Mouse (Mus musculus): ENCODE data around the gene Tfcp2l1. TPM values are rescaled to one million over a fixed set of nuclear protein-coding genes. Genes with fewer than 3 reads are reported as not detected.
A peak's percentile ranks its signal among the peaks of the same experiment; 100 is the strongest.

The Tfcp2l1 gene
- polyA plus RNA-seq, 1 experiment from 2014 or later = 0.62 TPM

DNA sequence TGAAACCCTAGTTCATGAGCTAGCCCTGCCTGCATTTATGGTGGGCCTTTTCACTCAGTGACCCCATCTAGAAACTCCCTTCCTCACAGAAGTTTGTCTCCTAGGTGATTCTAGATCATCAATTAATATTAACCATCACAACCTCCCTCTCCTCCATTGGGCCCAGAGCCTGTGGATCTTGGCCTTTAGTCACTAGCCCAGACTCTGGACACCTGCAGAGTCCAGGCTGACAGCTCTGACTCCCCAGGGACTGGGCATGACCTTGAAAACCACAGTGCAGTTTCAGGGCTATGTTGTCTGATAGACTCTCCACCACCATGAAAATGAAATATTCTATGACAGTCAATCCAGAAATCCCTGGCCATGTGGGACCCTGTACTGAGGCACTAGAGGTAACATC, 39.8 kb downstream of the Tfcp2l1 start:
- ATAC-seq (ENCODE audit: low FRiP score, low TSS enrichment) (no peak), DNase-seq (no peak)
- H3K27ac ChIP-seq (replicated peaks; ENCODE audit: low read depth, low read length) = no peak overlapping the region
- no peaks in the 10 kb centered on the region for H3K4me1 ChIP-seq (ENCODE audit: control insufficient read depth, insufficient read depth, low read length)
- no peaks in the 10 kb centered on the region for H3K9me3 ChIP-seq (ENCODE audit: control insufficient read depth, low read length)
- H3K27me3 ChIP-seq (ENCODE audit: control insufficient read depth, insufficient read depth, low read length) = no peaks in the 10 kb centered on the region
- H3K4me3 ChIP-seq (replicated peaks; ENCODE audit: low read depth, low read length) = no peak overlapping the region
- H3K9ac ChIP-seq (replicated peaks; ENCODE audit: low read length) = no peak overlapping the region
- no peak overlapping the region for H3K4me2 ChIP-seq (ENCODE audit: low read length)
- no peaks in the 10 kb centered on the region for H3K36me3 ChIP-seq (ENCODE audit: control insufficient read depth, insufficient read depth, low read length)

DNA sequence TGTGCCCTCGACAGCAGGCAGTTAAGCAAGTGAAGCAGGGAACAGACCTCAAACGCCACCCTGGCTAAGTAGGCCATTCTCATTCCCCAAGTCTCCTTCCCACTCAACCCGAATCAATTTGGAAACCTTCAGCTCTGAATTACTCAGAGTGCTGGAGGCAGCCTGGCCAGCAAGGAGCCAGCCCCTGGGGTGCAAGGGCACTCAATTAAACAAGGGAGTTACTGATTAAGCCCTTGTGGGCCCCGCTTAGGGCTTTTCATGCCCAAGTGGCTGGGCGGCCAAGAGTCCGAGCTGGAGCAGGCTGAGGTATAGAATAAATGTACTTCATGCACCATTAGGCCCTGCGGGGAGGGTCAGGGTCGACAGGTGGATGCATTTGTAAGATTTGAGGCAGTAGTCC, 44.5 kb downstream of the Tfcp2l1 start:
- no peak overlapping the region for H3K4me3 ChIP-seq (replicated peaks; ENCODE audit: low read depth, low read length)
- H3K4me2 ChIP-seq (ENCODE audit: low read length) = no peak overlapping the region
- H3K27me3 ChIP-seq (ENCODE audit: control insufficient read depth, insufficient read depth, low read length) = no peaks in the 10 kb centered on the region
- no peaks in the 10 kb centered on the region for H3K9me3 ChIP-seq (ENCODE audit: control insufficient read depth, low read length)
- 39% methylated on average over 8 of the region's 8 CpGs for WGBS
- H3K27ac ChIP-seq (replicated peaks; ENCODE audit: low read depth, low read length) = no peak overlapping the region
- H3K9ac ChIP-seq (replicated peaks; ENCODE audit: low read length) = no peak overlapping the region
- ATAC-seq (ENCODE audit: low FRiP score, low TSS enrichment) (no peak), DNase-seq (peak; percentile 9)
- no peaks in the 10 kb centered on the region for H3K4me1 ChIP-seq (ENCODE audit: control insufficient read depth, insufficient read depth, low read length)
- H3K36me3 ChIP-seq (ENCODE audit: control insufficient read depth, insufficient read depth, low read length) = no peaks in the 10 kb centered on the region

DNA sequence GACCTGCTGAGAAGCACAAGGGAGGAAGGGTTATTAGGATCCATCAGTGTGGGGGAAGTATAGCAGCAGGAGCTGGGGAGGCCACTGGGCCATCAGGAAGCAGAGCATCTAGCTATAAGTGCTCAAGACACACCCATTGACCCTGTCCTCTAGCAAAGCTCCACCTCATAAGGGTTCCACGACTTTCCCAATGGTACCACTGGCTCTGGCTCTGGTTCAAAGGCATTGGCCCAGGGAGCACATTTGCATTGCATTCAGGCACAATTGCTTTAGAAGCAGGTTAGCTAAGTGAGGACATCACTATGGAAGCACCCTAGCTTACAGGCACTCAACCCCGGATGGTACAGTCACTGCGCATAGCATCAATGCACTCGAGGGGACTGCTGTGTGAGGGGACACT, 46.4 kb downstream of the Tfcp2l1 start:
- no peaks in the 10 kb centered on the region for H3K4me1 ChIP-seq (ENCODE audit: control insufficient read depth, insufficient read depth, low read length)
- H3K27ac ChIP-seq (replicated peaks; ENCODE audit: low read depth, low read length) = no peak overlapping the region
- H3K4me3 ChIP-seq (replicated peaks; ENCODE audit: low read depth, low read length) = no peak overlapping the region
- ATAC-seq (ENCODE audit: low FRiP score, low TSS enrichment) (no peak), DNase-seq (no peak)
- no peaks in the 10 kb centered on the region for H3K36me3 ChIP-seq (ENCODE audit: control insufficient read depth, insufficient read depth, low read length)
- no peaks in the 10 kb centered on the region for H3K27me3 ChIP-seq (ENCODE audit: control insufficient read depth, insufficient read depth, low read length)
- H3K9ac ChIP-seq (replicated peaks; ENCODE audit: low read length) = no peak overlapping the region
- WGBS = 85% methylated on average over 4 of the region's 4 CpGs
- H3K9me3 ChIP-seq (ENCODE audit: control insufficient read depth, low read length) = no peaks in the 10 kb centered on the region
- no peak overlapping the region for H3K4me2 ChIP-seq (ENCODE audit: low read length)

DNA sequence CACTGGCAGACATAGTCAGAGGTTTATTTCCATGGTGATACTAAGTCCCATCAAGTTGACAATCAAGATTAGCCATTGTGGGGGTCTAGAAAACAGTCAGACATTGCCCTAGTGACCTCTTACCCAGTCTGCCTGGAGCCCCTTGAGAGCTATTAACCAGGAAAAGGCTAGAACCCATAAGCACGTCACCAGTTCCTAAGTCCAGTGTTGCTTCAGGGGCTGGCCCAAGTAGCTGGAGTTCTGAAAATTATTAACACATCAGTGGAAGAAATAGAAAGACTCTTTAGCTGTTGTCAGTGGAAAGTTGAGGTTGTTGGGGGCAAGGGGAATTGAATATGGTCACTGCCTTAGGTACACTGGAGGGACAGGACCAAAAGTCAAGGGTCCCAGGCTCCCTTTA, 54.2 kb downstream of the Tfcp2l1 start:
- Histone ChIP-seq H3K4me2 (ENCODE audit: low read length) (no peak overlapping the region), H3K36me3 (ENCODE audit: control insufficient read depth, insufficient read depth, low read length) (no peaks in the 10 kb centered on the region), H3K27me3 (ENCODE audit: control insufficient read depth, insufficient read depth, low read length) (no peaks in the 10 kb centered on the region), H3K9me3 (ENCODE audit: control insufficient read depth, low read length) (no peaks in the 10 kb centered on the region), H3K4me1 (ENCODE audit: control insufficient read depth, insufficient read depth, low read length) (no peaks in the 10 kb centered on the region), H3K9ac (replicated peaks; ENCODE audit: low read length) (no peak overlapping the region), H3K27ac (replicated peaks; ENCODE audit: low read depth, low read length) (no peak overlapping the region), H3K4me3 (replicated peaks; ENCODE audit: low read depth, low read length) (no peak overlapping the region)
- ATAC-seq (ENCODE audit: low FRiP score, low TSS enrichment) = no peak
- WGBS = 56% methylated on average over 1 of the region's 1 CpGs
- no peak for DNase-seq

DNA sequence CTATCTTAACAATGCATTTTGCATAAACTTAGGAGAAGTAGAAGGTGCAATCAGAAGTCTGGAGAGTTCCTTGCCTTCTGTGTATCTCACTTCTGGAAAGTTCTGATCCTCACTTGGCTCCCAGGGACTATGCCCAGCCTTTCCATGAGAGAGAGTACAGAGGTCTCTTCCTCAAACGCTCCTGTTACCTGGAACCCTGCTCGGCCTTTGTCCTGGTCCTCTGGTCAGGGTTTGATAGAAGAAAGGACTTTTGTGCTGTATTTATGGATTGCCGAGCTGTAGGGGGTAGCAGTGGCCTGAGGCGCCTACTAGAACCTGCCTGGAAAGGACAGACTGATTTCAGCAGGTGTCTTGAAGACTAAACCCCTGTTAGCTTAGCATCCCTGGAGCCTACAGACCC, 55.9 kb downstream of the Tfcp2l1 start:
- DNase-seq (no peak), ATAC-seq (ENCODE audit: low FRiP score, low TSS enrichment) (no peak)
- H3K4me2 ChIP-seq (ENCODE audit: low read length) = no peak overlapping the region
- no peak overlapping the region for H3K27ac ChIP-seq (replicated peaks; ENCODE audit: low read depth, low read length)
- no peaks in the 10 kb centered on the region for H3K36me3 ChIP-seq (ENCODE audit: control insufficient read depth, insufficient read depth, low read length)
- 75% methylated on average over 4 of the region's 4 CpGs for WGBS
- no peaks in the 10 kb centered on the region for H3K4me1 ChIP-seq (ENCODE audit: control insufficient read depth, insufficient read depth, low read length)
- H3K9ac ChIP-seq (replicated peaks; ENCODE audit: low read length) = no peak overlapping the region
- no peak overlapping the region for H3K4me3 ChIP-seq (replicated peaks; ENCODE audit: low read depth, low read length)
- no peaks in the 10 kb centered on the region for H3K9me3 ChIP-seq (ENCODE audit: control insufficient read depth, low read length)
- no peaks in the 10 kb centered on the region for H3K27me3 ChIP-seq (ENCODE audit: control insufficient read depth, insufficient read depth, low read length)

DNA sequence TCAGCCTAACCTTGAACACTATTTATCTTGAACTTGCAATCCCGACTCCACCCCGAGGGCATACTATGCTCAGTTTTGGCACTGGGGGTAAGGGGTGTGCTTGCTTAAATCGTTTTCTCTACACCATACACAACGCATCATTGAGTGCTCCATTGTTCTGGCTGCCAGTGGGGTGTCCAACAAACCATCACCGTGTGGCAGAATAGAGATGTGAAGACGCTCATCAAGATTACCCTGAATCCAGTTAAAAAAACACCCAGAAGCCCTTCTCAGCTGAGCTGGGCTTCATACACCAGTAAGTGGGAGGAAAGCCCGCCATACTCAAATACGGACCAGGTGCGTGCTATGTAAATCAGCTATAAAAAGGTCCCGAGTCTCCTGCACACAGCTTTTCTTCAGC, 60.0 kb downstream of the Tfcp2l1 start:
- no peak overlapping the region for H3K4me2 ChIP-seq (ENCODE audit: low read length)
- H3K9ac ChIP-seq (replicated peaks; ENCODE audit: low read length) = no peak overlapping the region
- H3K27ac ChIP-seq (replicated peaks; ENCODE audit: low read depth, low read length) = no peak overlapping the region
- DNase-seq (no peak), ATAC-seq (ENCODE audit: low FRiP score, low TSS enrichment) (no peak)
- no peaks in the 10 kb centered on the region for H3K27me3 ChIP-seq (ENCODE audit: control insufficient read depth, insufficient read depth, low read length)
- H3K4me1 ChIP-seq (ENCODE audit: control insufficient read depth, insufficient read depth, low read length) = no peaks in the 10 kb centered on the region
- 71% methylated on average over 10 of the region's 10 CpGs for WGBS
- H3K4me3 ChIP-seq (replicated peaks; ENCODE audit: low read depth, low read length) = no peak overlapping the region
- no peaks in the 10 kb centered on the region for H3K9me3 ChIP-seq (ENCODE audit: control insufficient read depth, low read length)
- no peaks in the 10 kb centered on the region for H3K36me3 ChIP-seq (ENCODE audit: control insufficient read depth, insufficient read depth, low read length)

DNA sequence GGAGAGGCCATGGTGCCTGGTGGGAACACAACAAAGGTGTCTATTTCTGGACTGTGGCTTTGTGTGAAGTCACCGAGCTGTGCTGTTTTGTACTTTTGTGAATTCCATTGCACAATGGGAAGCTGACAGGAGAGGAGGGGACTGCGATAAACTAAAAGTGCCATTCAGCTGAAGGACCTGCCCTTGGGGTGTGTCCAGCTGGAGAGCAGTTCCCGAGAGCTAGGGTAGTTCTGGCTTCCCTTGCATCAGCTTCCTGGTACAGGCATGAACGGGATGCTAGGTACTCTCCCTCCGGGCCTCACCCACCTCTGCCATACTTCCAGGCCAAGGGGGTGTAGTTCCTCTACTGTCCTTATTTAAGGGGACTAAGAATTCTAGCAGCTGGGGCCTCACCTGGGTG, 62.1 kb downstream of the Tfcp2l1 start:
- Histone ChIP-seq H3K27ac (replicated peaks; ENCODE audit: low read depth, low read length) (no peak overlapping the region), H3K4me3 (replicated peaks; ENCODE audit: low read depth, low read length) (no peak overlapping the region), H3K9me3 (ENCODE audit: control insufficient read depth, low read length) (no peaks in the 10 kb centered on the region), H3K36me3 (ENCODE audit: control insufficient read depth, insufficient read depth, low read length) (no peaks in the 10 kb centered on the region), H3K27me3 (ENCODE audit: control insufficient read depth, insufficient read depth, low read length) (no peaks in the 10 kb centered on the region), H3K4me2 (ENCODE audit: low read length) (no peak overlapping the region), H3K9ac (replicated peaks; ENCODE audit: low read length) (no peak overlapping the region), H3K4me1 (ENCODE audit: control insufficient read depth, insufficient read depth, low read length) (no peaks in the 10 kb centered on the region)
- no peak for DNase-seq
- WGBS = 49% methylated on average over 5 of the region's 5 CpGs
- ATAC-seq (ENCODE audit: low FRiP score, low TSS enrichment) = no peak

DNA sequence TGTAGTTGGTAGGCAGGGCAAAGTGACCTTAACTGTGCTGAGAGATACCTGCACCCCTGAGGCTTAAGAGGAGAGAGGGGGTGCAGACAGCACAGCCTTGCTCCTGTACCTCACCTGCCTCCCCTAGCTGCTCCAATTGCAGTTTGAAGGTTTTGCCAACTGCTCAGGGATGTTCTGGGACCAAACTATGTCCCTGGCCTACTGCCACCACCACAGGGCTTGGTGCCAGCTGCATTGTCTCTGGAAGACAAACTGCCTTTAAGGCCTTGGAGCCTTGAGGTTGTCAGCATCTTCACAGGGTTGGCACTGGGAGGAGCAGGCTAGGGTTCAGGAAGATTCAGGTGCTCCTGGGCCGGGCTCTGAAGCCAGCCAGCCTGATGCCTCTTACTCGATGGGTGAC, 66.7 kb downstream of the Tfcp2l1 start:
- H3K9me3 ChIP-seq (ENCODE audit: control insufficient read depth, low read length) = no peaks in the 10 kb centered on the region
- no peaks in the 10 kb centered on the region for H3K4me1 ChIP-seq (ENCODE audit: control insufficient read depth, insufficient read depth, low read length)
- 80% methylated on average over 2 of the region's 2 CpGs for WGBS
- ATAC-seq (ENCODE audit: low FRiP score, low TSS enrichment) (no peak), DNase-seq (peak; percentile 2)
- no peaks in the 10 kb centered on the region for H3K27me3 ChIP-seq (ENCODE audit: control insufficient read depth, insufficient read depth, low read length)
- no peak overlapping the region for H3K4me2 ChIP-seq (ENCODE audit: low read length)
- no peak overlapping the region for H3K9ac ChIP-seq (replicated peaks; ENCODE audit: low read length)
- H3K36me3 ChIP-seq (ENCODE audit: control insufficient read depth, insufficient read depth, low read length) = no peaks in the 10 kb centered on the region
- no peak overlapping the region for H3K4me3 ChIP-seq (replicated peaks; ENCODE audit: low read depth, low read length)
- no peak overlapping the region for H3K27ac ChIP-seq (replicated peaks; ENCODE audit: low read depth, low read length)

DNA sequence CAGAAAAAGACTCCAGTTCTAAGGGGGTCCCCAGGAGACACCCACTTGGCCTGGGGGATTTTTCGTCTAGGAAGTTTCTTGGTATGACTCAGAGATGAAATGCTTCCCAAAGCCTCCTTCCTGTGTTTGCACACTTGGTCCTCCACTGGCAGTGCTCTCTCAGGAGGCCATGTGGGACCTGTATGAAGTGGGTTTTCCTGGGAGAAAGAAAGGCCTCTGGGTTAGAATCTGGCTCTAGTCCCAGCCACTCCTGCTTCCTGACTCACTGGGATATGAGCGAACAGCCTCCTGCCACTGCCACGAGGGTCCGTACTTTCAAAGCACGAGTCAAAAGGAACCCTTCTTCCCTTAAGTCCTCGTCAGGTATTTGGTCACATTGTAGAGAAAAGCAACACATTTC, 70.2 kb downstream of the Tfcp2l1 start:
- H3K27ac ChIP-seq (replicated peaks; ENCODE audit: low read depth, low read length) = no peak overlapping the region

More for the DNA sequence above, 70.2 kb downstream of the Tfcp2l1 start:
- 80% methylated on average over 6 of the region's 6 CpGs for whole genome bisulfite sequencing
- ATAC-seq (ENCODE audit: low FRiP score, low TSS enrichment) = no peak
- Histone ChIP-seq H3K4me2 (ENCODE audit: low read length) (no peak overlapping the region), H3K4me1 (ENCODE audit: control insufficient read depth, insufficient read depth, low read length) (no peaks in the 10 kb centered on the region), H3K4me3 (replicated peaks; ENCODE audit: low read depth, low read length) (no peak overlapping the region), H3K9me3 (ENCODE audit: control insufficient read depth, low read length) (no peaks in the 10 kb centered on the region), H3K27me3 (ENCODE audit: control insufficient read depth, insufficient read depth, low read length) (no peaks in the 10 kb centered on the region), H3K36me3 (ENCODE audit: control insufficient read depth, insufficient read depth, low read length) (no peaks in the 10 kb centered on the region), H3K9ac (replicated peaks; ENCODE audit: low read length) (no peak overlapping the region)
- no peak for DNase-seq
